Mouse (Mus musculus) spleen, postnatal 10 days (tissue): Measurements from ENCODE around the gene Ccdc124.
"Not testable (repeated sequence)": the region's sequence is repeated elsewhere in the genome, so short reads cannot be mapped to it uniquely, and the experiment has no call there.

Experiments used
- DNase-seq, 2 experiments: peaks; one replicate each; pipeline ENCODE4 v3.0.0; 2021 to 2022; ENCODE audit warnings: low spot score in 2 of 2

The Ccdc124 gene

GRCm38 (mm10) chr8:70895571-70896259 is 22.0 kb upstream of the Ccdc124 start:
- not testable (repeated sequence) for DNase-seq

- no peak for DNase-seq
Observed at GRCm38 (mm10) chr8:70894771-70895545, 21.2 kb upstream of the Ccdc124 start.

- DNase-seq: no peak
Observed at GRCm38 (mm10) chr8:70894385-70894720, 20.6 kb upstream of the Ccdc124 start.

GRCm38 (mm10) chr8:70893656-70894384 is 20.1 kb upstream of the Ccdc124 start:
- DNase-seq: peak; percentile 67 to 89

GRCm38 (mm10) chr8:70892896-70893655 is 19.3 kb upstream of the Ccdc124 start:
- no peak for DNase-seq

GRCm38 (mm10) chr8:70892022-70892895 is 18.5 kb upstream of the Ccdc124 start, which contains the start of gene Slc5a5:
TSS of gene Slc5a5 (minus strand) at chr8:70892757.
- no peak for DNase-seq

GRCm38 (mm10) chr8:70891356-70891755 is 17.6 kb upstream of the Ccdc124 start:
- peak in 1 of 2 experiments; percentile 57 for DNase-seq

GRCm38 (mm10) chr8:70890656-70891055 is 16.9 kb upstream of the Ccdc124 start:
- no peak for DNase-seq

GRCm38 (mm10) chr8:70887669-70888068 is 13.9 kb upstream of the Ccdc124 start:
- peak in 1 of 2 experiments; percentile 78 for DNase-seq

- DNase-seq: peak in 1 of 2 experiments; percentile 71
Observed at GRCm38 (mm10) chr8:70885612-70886011, 11.9 kb upstream of the Ccdc124 start.

- DNase-seq: no peak
Observed at GRCm38 (mm10) chr8:70884683-70885082, 10.9 kb upstream of the Ccdc124 start.

- DNase-seq: no peak
Observed at GRCm38 (mm10) chr8:70884186-70884585, 10.5 kb upstream of the Ccdc124 start.

GRCm38 (mm10) chr8:70880546-70880945 is 6.8 kb upstream of the Ccdc124 start:
- no peak for DNase-seq

- DNase-seq: no peak
Observed at GRCm38 (mm10) chr8:70880126-70880525, 6.4 kb upstream of the Ccdc124 start.

GRCm38 (mm10) chr8:70879500-70879899 is 5.8 kb upstream of the Ccdc124 start:
- no peak for DNase-seq

- DNase-seq: no peak
Observed at GRCm38 (mm10) chr8:70878178-70878577, 4.4 kb upstream of the Ccdc124 start.

GRCm38 (mm10) chr8:70876382-70876781 is 2.6 kb upstream of the Ccdc124 start:
- no peak for DNase-seq

GRCm38 (mm10) chr8:70874441-70874840 is 706 bp upstream of the Ccdc124 start:
- DNase-seq: no peak

- DNase-seq: no peak
Observed at GRCm38 (mm10) chr8:70872643-70873363, 932 bp downstream of the Ccdc124 start.

GRCm38 (mm10) chr8:70871195-70871807 is 2.4 kb downstream of the Ccdc124 start:
- no peak for DNase-seq
